Mouse (Mus musculus): Measurements from ENCODE around the gene Il3. TPM values are rescaled to one million over a fixed set of nuclear protein-coding genes. Genes with fewer than 3 reads are reported as not detected.

Gene Il3
- polyA plus RNA-seq, 1 experiment, result not detected

DNA sequence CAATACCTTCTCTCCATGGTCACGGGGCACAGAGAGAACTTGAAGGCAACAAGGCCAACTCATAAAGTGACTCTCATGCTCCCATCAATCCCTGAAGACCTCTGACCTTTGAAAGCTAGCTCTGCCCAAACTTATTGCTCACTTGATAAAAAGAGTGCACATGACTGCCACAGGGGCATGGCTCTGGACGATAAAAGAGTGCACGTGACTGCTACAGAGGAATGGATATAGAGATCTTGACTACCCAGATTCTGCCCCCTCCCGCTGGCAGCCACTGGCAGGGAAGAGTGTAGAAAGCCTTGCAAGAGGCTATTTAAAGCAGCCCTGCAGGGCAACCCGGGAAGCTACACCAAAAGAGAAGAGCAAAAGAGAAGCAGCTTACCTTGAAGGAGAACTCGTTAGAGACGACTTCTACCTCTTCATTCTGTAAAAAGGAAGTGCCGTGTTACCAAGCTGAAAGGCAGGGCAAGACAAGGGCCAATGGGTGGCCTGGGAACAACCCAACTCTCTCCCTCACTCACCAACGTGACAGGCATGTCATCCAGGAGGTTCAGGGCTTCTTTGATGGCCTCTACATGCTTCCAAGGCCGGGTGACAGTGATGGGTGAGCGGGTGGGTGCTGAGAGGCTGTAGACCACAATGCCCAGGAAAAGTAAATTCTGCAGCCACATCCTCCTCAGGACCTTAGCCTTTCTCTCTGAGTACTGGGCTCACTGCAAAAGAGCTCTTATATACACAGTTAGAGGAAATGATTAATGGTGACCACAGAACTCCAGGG is 17.9 kb downstream of the Il3 start, which contains the start of gene Csf2:
TSS of gene Csf2 (minus strand) at position 728 of the 778 bp plus-strand sequence.
- WGBS, result 77% methylated on average over 11 of the region's 11 CpGs
- H3K27ac ChIP-seq (ENCODE audit: insufficient read depth, low read length), result no peak within 1 kb of the TSS
- H3K27me3 ChIP-seq (ENCODE audit: control insufficient read depth, insufficient read depth, low read length), result no peaks in the 10 kb centered on the region
- DNase-seq, result no peak
- no peaks in the 10 kb centered on the region for H3K4me1 ChIP-seq (ENCODE audit: control insufficient read depth, insufficient read depth, low read length)
- no peak for TF ChIP-seq POLR2A (IDR thresholded peaks at IDR 0.05; ENCODE audit: borderline replicate concordance, insufficient read depth, low read length)
- no peak for TF ChIP-seq CTCF (IDR thresholded peaks at IDR 0.05; ENCODE audit: borderline replicate concordance, insufficient read depth, low read depth, low read length)
- H3K4me3 ChIP-seq (replicated peaks; ENCODE audit: insufficient read depth, low read depth, low read length), result no peak within 1 kb of the TSS

DNA sequence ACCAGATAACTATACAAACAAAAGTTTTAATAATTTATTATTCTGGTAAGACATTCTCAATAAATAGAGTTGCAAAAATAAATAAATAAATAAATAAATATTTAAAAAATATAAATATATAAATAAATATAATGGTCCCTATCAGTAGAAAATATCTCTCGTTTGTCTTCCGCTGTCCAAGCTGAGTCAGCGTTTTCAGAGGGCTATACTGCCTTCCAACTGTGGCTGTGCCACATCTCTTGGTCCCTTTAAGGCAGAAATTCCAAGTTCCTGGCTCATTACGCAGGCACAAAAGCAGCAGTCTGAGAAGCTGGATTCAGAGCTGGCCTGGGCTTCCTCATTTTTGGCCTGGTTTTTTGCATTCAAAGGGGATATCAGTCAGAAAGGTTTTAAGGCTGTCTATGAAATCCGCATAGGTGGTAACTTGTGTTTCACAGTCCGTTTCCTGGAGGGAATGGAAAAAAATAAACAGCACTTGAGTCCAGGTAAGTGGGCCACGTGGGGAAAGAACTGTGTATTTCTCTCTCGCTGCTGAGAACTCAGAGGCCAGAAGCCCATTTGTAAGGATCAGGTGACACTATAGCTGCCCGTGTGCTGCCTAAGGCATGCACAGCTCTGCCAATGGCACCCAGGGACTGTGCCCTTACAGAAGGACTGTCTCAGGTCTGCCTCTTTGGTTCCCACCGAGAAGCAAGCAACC is 19.7 kb downstream of the Il3 start:
- no peak overlapping the region for H3K4me3 ChIP-seq (replicated peaks; ENCODE audit: insufficient read depth, low read depth, low read length)
- no peak overlapping the region for H3K27ac ChIP-seq (ENCODE audit: insufficient read depth, low read length)
- WGBS, result 82% methylated on average over 10 of the region's 10 CpGs
- TF ChIP-seq POLR2A (IDR thresholded peaks at IDR 0.05; ENCODE audit: borderline replicate concordance, insufficient read depth, low read length) (no peak), CTCF (IDR thresholded peaks at IDR 0.05; ENCODE audit: borderline replicate concordance, insufficient read depth, low read depth, low read length) (no peak)
- H3K4me1 ChIP-seq (ENCODE audit: control insufficient read depth, insufficient read depth, low read length), result no peaks in the 10 kb centered on the region
- H3K27me3 ChIP-seq (ENCODE audit: control insufficient read depth, insufficient read depth, low read length), result no peaks in the 10 kb centered on the region
- DNase-seq, result no peak

DNA sequence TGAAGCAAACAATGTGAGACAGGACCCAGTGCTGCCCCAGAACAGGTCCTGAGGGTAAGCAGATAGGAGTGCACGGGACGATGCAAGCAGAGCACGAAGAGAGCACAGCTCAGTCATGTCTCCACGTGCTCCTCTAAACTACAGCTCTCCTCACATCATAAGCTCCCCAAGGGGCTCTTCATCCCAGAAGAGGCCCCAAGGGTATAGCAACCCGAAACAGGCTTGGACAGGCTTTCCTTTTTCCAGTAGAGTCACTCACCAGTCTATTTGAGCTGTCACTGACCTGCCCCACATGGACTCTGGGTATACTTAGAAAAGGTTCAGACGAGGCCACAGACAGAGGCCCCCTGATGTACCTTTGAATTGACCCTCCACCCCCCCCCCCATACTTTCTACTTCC is 22.6 kb downstream of the Il3 start:
- no peak for TF ChIP-seq POLR2A (IDR thresholded peaks at IDR 0.05; ENCODE audit: borderline replicate concordance, insufficient read depth, low read length)
- no peak for DNase-seq
- Histone ChIP-seq H3K4me3 (replicated peaks; ENCODE audit: insufficient read depth, low read depth, low read length) (no peak overlapping the region), H3K4me1 (ENCODE audit: control insufficient read depth, insufficient read depth, low read length) (no peaks in the 10 kb centered on the region), H3K27ac (ENCODE audit: insufficient read depth, low read length) (no peak overlapping the region), H3K27me3 (ENCODE audit: control insufficient read depth, insufficient read depth, low read length) (no peaks in the 10 kb centered on the region)
- 87% methylated on average over 6 of the region's 6 CpGs for WGBS

DNA sequence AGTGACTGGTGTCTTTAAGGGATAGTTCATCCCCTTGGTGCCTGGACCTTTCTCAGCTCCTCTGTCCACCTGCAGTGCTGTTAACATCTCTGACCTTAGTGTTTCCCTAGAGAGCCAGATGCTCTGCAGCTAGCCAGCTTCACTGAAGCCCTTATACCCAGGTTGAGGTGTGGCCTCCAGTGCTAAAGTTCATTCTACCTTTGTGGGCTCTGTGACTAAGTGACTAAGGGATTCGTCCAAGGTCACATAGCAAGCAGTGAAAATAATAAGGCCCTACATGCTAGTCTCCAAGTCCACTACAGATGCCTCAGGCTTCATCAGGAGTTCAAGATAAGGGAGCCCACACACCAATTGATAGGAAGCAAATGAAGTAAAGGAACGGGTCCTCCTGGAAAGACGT is 24.6 kb downstream of the Il3 start:
- WGBS, result 96% methylated on average over 3 of the region's 3 CpGs

DNA sequence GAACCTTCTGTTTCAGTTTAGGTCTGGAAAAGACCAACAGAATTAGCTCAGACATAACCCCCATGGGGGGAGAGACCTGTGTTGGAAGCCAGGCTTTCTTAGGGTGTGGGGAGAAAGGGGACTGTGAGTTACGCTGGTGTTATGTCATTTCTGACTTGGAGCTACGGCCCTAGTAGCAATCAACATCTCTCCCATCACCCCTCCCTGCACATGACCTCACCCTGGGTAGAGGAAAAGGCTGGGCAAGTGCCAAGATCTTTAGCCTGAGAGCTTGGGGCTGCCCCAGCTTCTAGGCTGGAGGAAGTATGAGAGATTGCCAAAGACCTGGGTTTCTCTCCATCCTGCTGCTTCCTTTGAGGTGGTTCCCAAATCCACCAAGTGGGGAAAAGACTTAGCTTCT is 30.1 kb downstream of the Il3 start:
- no peak overlapping the region for H3K27ac ChIP-seq (ENCODE audit: insufficient read depth, low read length)
- TF ChIP-seq POLR2A (IDR thresholded peaks at IDR 0.05; ENCODE audit: borderline replicate concordance, insufficient read depth, low read length) (no peak), CTCF (IDR thresholded peaks at IDR 0.05; ENCODE audit: borderline replicate concordance, insufficient read depth, low read depth, low read length) (no peak)
- H3K4me1 ChIP-seq (ENCODE audit: control insufficient read depth, insufficient read depth, low read length), result peaks cover 12% of the 10 kb centered on the region
- 59% methylated on average over 2 of the region's 2 CpGs for WGBS
- H3K4me3 ChIP-seq (replicated peaks; ENCODE audit: insufficient read depth, low read depth, low read length), result no peak overlapping the region
- DNase-seq, result peak; percentile 27 to 46
- H3K27me3 ChIP-seq (ENCODE audit: control insufficient read depth, insufficient read depth, low read length), result no peaks in the 10 kb centered on the region

More for the DNA sequence above, 24.6 kb downstream of the Il3 start:
- H3K4me3 ChIP-seq (replicated peaks; ENCODE audit: insufficient read depth, low read depth, low read length), result no peak overlapping the region
- no peak for DNase-seq
- TF ChIP-seq CTCF (IDR thresholded peaks at IDR 0.05; ENCODE audit: borderline replicate concordance, insufficient read depth, low read depth, low read length) (no peak), POLR2A (IDR thresholded peaks at IDR 0.05; ENCODE audit: borderline replicate concordance, insufficient read depth, low read length) (no peak)
- no peaks in the 10 kb centered on the region for H3K27me3 ChIP-seq (ENCODE audit: control insufficient read depth, insufficient read depth, low read length)
- H3K27ac ChIP-seq (ENCODE audit: insufficient read depth, low read length), result no peak overlapping the region
- H3K4me1 ChIP-seq (ENCODE audit: control insufficient read depth, insufficient read depth, low read length), result peaks cover 6% of the 10 kb centered on the region

DNA sequence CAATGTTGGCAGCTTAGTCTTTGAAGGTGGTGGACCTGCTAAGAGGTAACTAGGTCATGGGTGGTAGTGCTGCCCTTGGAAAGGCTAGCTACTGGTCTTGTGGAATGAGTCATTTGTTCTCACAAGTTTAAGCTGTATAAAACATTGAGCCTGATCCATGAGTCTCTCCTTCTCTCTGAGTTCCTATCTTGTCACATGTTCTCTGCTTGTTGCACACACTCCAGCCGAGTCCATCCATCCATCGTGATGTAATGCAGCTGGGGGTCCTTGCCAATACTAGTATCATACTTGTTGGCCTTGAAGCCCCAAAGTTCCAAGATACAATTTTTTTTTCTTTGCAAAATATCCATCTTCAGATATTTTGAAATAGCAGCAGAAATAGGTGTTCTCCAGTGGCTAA is 39.6 kb downstream of the Il3 start:
- DNase-seq, result no peak
- H3K27me3 ChIP-seq (ENCODE audit: control insufficient read depth, insufficient read depth, low read length), result no peaks in the 10 kb centered on the region
- H3K4me3 ChIP-seq (replicated peaks; ENCODE audit: insufficient read depth, low read depth, low read length), result no peak overlapping the region
- H3K4me1 ChIP-seq (ENCODE audit: control insufficient read depth, insufficient read depth, low read length), result no peaks in the 10 kb centered on the region
- TF ChIP-seq POLR2A (IDR thresholded peaks at IDR 0.05; ENCODE audit: borderline replicate concordance, insufficient read depth, low read length) (no peak), CTCF (IDR thresholded peaks at IDR 0.05; ENCODE audit: borderline replicate concordance, insufficient read depth, low read depth, low read length) (no peak)
- 95% methylated on average over 2 of the region's 2 CpGs for WGBS
- H3K27ac ChIP-seq (ENCODE audit: insufficient read depth, low read length), result no peak overlapping the region

DNA sequence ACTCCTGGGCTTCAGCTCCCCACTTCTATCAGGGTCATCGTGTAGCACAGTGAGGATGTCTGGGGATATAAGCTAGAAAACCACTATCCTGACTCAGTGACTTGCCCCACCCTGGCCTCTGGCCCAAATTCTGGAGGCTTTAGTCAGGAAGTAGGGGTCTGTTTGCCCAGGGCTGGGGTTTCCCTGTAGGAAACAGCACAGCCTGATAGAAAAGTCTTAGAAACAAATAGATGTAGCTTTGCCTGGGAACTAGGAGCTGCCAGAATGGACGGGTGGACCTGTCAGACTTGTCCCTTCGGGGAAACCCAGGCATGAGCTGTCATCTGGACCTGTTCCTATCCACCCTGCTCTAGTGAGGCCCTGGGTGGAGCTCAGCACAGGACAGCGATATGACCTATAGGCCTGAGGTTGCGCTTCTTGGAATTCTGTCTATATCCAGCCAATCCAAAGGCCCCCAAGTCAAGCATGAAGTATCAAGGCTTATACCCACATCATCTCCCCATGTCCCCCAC is 42.5 kb downstream of the Il3 start:
- Histone ChIP-seq H3K4me1 (ENCODE audit: control insufficient read depth, insufficient read depth, low read length) (no peaks in the 10 kb centered on the region), H3K4me3 (replicated peaks; ENCODE audit: insufficient read depth, low read depth, low read length) (no peak overlapping the region), H3K27me3 (ENCODE audit: control insufficient read depth, insufficient read depth, low read length) (no peaks in the 10 kb centered on the region), H3K27ac (ENCODE audit: insufficient read depth, low read length) (no peak overlapping the region)
- no peak for TF ChIP-seq CTCF (IDR thresholded peaks at IDR 0.05; ENCODE audit: borderline replicate concordance, insufficient read depth, low read depth, low read length)
- DNase-seq, result no peak
- WGBS, result 89% methylated on average over 5 of the region's 5 CpGs

Data from cerebellum, adult 2 months (tissue).